Mouse (Mus musculus) G1E (cell line): ENCODE results near the gene Foxa1. TPM values are rescaled to one million over a fixed set of nuclear protein-coding genes. Genes with fewer than 3 reads are reported as not detected.

Experiments used
- ATAC-seq: 2 replicates; pipeline ENCODE4 v1.8.0; 2016; ENCODE audit warnings: mild to moderate bottlenecking; ENCODE audit not compliant: insufficient number of reproducible peaks, poor library complexity, low FRiP score, severe bottlenecking; ENCODE audit errors: extremely low read depth
- DNase-seq: peaks from one replicate; pipeline ENCODE4 v3.0.0; 2012; ENCODE audit warnings: low spot score
- H3K27me3 ChIP-seq: 2 replicates; pipeline ENCODE4 v1.6.1; 2012; ENCODE audit warnings: mild to moderate bottlenecking, low read length, inconsistent platforms; ENCODE audit not compliant: insufficient read depth
- H3K36me3 ChIP-seq: replicated peaks from 2 replicates; pipeline ENCODE3; 2012; ENCODE audit warnings: mild to moderate bottlenecking, inconsistent platforms
- H3K4me1 ChIP-seq: 2 replicates; pipeline ENCODE4 v1.6.1; 2012; ENCODE audit warnings: low read depth, low read length, inconsistent platforms, mixed read lengths; ENCODE audit not compliant: insufficient read depth
- H3K4me3 ChIP-seq: 2 replicates; pipeline ENCODE4 v1.5.1; 2012; ENCODE audit warnings: low read depth, mild to moderate bottlenecking, inconsistent platforms, low read length, moderate library complexity, mixed read lengths
- H3K9me3 ChIP-seq: replicated peaks from 2 replicates; pipeline ENCODE4 v1.6.1; 2012; ENCODE audit warnings: inconsistent platforms
- CTCF ChIP-seq: IDR thresholded peaks from 2 replicates; pipeline ENCODE4 v1.5.1; 2012; ENCODE audit warnings: low read depth, low read length, inconsistent platforms, mixed read lengths
- GATA1 ChIP-seq: IDR thresholded peaks from 2 replicates; pipeline ENCODE4 v1.6.1; 2012; ENCODE audit warnings: borderline replicate concordance, low read length, inconsistent platforms, mixed read lengths
- GATA2 ChIP-seq: IDR thresholded peaks from 2 replicates; pipeline ENCODE4 v1.6.1; 2012; ENCODE audit warnings: low read depth, low read length, inconsistent platforms, borderline replicate concordance
- POLR2AphosphoS5 ChIP-seq: IDR thresholded peaks from 2 replicates; pipeline ENCODE4 v1.6.1; 2012; ENCODE audit warnings: low read depth, low read length, inconsistent platforms; ENCODE audit not compliant: insufficient replicate concordance
- TAL1 ChIP-seq: conservative IDR thresholded peaks from 2 replicates; pipeline ENCODE4 v1.6.1; 2012; ENCODE audit warnings: low read depth, low read length, inconsistent platforms, mixed read lengths
- polyA plus RNA-seq: library from polyadenylated mRNA; stranded (reverse); fragments of >175 nt; gene quantifications from 2 replicates; pipeline ENCODE4 v1.2.3, GENCODE M21; 2012
- total RNA-seq, 2 experiments: library from RNA; stranded (forward) in 1 of 2; stranded (reverse) in 1 of 2; fragments of 200-1000 nt in 1 of 2; fragments of >200 nt in 1 of 2; fragmentation: Nextera tagmentation in 1 of 2; gene quantifications; 2 replicates each; pipeline ENCODE4 v1.2.3; 2014 to 2017

Foxa1 gene
- total and polyA plus RNA-seq, 3 experiments: 0.27 to 2.3 (median 0.53) TPM

- peaks cover 3% of the 10 kb centered on the region; the same call in 1 of the 2 replicates for H3K9me3 ChIP-seq
- TF ChIP-seq GATA1: no peak
- no peak for TF ChIP-seq CTCF
- no peak for TF ChIP-seq TAL1
- H3K36me3 ChIP-seq: peaks cover 3% of the 10 kb centered on the region
- peaks cover 74% of the 10 kb centered on the region for H3K27me3 ChIP-seq
- DNase-seq: no peak
- no peak overlapping the region for H3K4me3 ChIP-seq
- ATAC-seq: no peak
- peaks cover 17% of the 10 kb centered on the region for H3K4me1 ChIP-seq
Measured at GRCm38 (mm10) chr12:57536909-57537670, 9.6 kb downstream of the Foxa1 start.

DNA sequence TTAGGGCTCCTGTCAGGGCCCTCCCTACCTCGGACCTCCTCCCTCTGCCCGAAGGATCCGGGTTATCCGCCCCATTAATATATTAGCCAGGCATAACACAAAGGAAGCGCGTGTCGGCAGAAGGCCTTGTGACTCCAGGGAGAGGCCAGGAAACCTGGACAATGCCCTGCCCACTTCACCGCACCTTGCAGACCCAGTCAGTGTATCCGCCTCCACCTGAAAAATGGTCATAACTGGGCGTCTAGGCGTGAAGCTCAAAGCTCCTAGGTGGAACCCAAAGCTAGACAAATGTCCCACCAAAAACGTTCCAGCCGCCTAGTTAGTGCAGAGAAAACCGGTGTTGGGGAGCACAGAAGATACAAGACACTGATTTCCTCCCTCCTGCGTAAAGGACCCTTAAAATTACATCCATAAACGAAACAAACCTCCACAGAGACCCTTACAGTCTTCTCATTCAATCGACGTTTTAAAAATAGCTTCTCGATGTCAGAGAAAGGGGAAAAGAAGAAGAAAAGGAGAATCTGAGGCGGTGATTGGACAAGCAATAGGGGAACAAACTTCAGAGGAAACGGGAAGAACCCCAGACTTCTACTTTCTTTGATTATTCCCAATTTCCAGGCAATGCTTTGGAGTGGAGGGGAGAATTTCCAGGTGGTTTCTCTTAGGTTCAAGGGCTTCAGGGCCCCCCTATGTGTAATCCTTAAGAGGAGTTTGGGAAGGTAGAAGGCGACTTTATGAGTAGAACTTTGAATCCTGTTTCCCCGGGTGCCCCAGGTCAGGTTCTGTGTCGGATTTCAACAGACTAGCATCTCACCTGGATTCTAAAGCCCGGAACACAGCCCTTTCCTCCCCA, 10.4 kb downstream of the Foxa1 start:
- Histone ChIP-seq H3K36me3 (no peaks in the 10 kb centered on the region), H3K4me1 (peaks cover 15% of the 10 kb centered on the region), H3K9me3 (no peaks in the 10 kb centered on the region), H3K27me3 (peaks cover 70% of the 10 kb centered on the region), H3K4me3 (no peak overlapping the region)
- TF ChIP-seq TAL1: no peak
- ATAC-seq (no peak), DNase-seq (no peak)

- H3K36me3 ChIP-seq: no peaks in the 10 kb centered on the region
- no peak overlapping the region for H3K4me3 ChIP-seq
- no peak for TF ChIP-seq POLR2AphosphoS5
- H3K4me1 ChIP-seq: peaks cover 15% of the 10 kb centered on the region
- H3K27me3 ChIP-seq: peaks cover 68% of the 10 kb centered on the region
- no peak for ATAC-seq
- DNase-seq: no peak
- H3K9me3 ChIP-seq: no peaks in the 10 kb centered on the region
Measured at GRCm38 (mm10) chr12:57534879-57535611, 11.7 kb downstream of the Foxa1 start.

DNA sequence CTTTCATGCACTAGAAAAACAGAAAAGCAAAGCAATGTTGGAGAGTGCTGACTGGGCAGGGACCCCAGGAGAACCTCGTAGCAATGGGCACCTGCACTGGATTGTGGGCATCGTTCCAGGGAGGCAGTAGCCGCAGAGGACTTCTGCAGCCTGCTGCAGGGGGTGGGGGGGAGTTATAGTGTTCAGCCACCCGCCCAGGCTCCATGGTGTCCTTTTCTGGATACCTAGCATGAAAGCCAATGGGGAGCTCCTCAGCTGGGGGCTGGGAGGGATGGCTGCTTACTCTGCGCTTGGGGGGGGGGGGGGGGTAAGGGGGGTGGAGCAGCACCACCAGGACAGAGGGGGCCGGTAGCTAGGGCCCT, 12.2 kb downstream of the Foxa1 start:
- Histone ChIP-seq H3K36me3 (no peaks in the 10 kb centered on the region), H3K27me3 (peaks cover 63% of the 10 kb centered on the region), H3K4me3 (no peak overlapping the region), H3K9me3 (no peaks in the 10 kb centered on the region), H3K4me1 (peaks cover 13% of the 10 kb centered on the region)
- TF ChIP-seq CTCF (no peak), TAL1 (no peak), GATA1 (no peak)
- no peak for ATAC-seq
- DNase-seq: no peak

DNA sequence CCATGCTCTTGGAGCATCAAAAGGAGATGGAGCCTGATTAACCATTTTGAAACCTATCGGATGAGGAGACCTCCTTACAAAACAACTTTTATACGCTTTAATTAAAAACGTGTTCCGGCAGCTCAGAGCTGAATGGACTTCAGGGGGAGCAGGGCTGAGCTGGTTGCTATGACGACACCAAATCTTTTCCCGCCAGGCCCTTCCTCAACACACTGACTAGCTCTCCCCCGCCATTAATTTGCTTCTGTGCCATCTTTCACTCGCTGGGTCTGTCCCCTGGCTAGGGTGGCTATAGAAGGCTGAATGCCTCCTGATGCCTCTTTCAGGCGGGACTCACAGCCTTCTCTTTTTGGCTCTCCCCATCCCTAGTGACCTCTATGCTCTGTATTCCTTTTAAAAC, 16.2 kb downstream of the Foxa1 start:
- TF ChIP-seq GATA1: no peak
- no peak for TF ChIP-seq CTCF
- TF ChIP-seq TAL1: no peak
- TF ChIP-seq POLR2AphosphoS5: no peak
- TF ChIP-seq GATA2: no peak
- Histone ChIP-seq H3K4me3 (no peak overlapping the region), H3K4me1 (no peaks in the 10 kb centered on the region), H3K27me3 (peaks cover 29% of the 10 kb centered on the region), H3K9me3 (no peaks in the 10 kb centered on the region), H3K36me3 (no peaks in the 10 kb centered on the region)
- DNase-seq (no peak), ATAC-seq (no peak)

GRCm38 (mm10) chr12:57528335-57528734, 18.4 kb downstream of the Foxa1 start:
- no peak for TF ChIP-seq CTCF
- no peak for TF ChIP-seq GATA1
- no peak for TF ChIP-seq GATA2
- TF ChIP-seq POLR2AphosphoS5: no peak
- no peak for TF ChIP-seq TAL1
- H3K36me3 ChIP-seq: no peaks in the 10 kb centered on the region
- peaks cover 12% of the 10 kb centered on the region for H3K27me3 ChIP-seq
- H3K4me3 ChIP-seq: no peak overlapping the region
- ATAC-seq (no peak), DNase-seq (no peak)
- no peaks in the 10 kb centered on the region for H3K9me3 ChIP-seq
- no peaks in the 10 kb centered on the region for H3K4me1 ChIP-seq
